Mouse (Mus musculus) small intestine, adult 10 weeks (tissue): ENCODE measurements around the gene Gpa33. TPM values are rescaled to one million over a fixed set of nuclear protein-coding genes. Genes with fewer than 3 reads are reported as not detected.

Experiments used
- polyA plus RNA-seq: library from polyadenylated mRNA; stranded (reverse); fragments of 350-450 nt; fragmentation: Illumina TruSeq; extraction: RNeasy Lipid Tissue Mini Kit (QIAGEN cat#74804); gene quantifications from one replicate; pipeline ENCODE4 v1.2.3, GENCODE M21; 2014; ENCODE audit warnings: low replicate concordance

Gpa33 gene
- polyA plus RNA-seq = 88.6 TPM

DNA sequence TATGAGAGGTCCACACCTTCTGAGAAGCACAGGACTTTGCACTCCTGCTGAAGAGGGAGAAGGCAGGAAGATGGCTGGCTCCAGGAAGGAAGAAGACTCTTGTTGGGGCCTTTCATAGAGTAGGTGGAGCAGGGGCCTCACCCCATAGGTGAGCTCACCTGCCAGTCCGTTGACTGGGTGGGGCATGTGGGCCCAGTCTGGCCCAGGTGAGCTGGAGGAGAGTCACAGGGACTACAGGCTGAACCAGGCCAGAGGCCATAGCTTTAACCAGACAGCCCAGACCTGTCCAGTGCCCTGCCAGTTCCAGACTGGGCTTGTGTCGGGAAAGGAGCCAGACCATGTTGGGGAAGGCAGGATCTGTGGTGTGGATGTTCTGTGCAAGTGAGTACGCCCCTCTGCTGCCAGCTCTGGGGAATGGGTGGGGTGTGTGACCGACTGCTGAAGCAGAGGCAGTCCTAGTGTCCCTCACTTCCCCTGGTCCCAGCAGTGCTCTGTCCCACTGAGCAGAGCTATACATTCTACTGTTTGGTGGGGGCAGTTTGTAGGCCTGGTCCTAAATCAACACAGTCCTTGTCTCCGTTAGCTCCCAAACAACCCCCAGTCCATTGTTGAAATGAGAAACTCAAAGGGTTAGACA is at the start of gene Gpa33:
TSS of gene Gpa33 (plus strand) at position 15 of the 637 bp plus-strand sequence.

DNA sequence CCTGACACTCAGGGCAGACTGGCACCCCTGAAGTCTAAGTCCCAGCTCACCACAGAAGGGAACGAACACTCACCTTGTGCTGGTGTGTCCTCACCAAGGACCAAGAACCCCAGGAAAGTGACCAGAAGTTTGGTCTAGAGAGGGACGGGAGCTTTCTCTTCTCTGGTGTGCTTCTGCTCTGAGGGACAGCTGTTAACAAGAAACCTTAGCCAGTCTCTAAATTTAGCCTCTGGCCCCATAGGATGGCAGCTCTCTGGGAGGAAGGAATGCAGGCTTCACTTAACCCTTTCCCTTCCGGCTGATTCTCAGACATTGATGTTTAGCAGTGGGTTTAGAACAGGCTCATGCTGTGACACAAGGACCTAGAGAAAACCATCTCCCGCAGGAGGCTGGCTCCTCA is 2.3 kb upstream of the Gpa33 start, which contains the start of gene Dusp27:
TSS of gene Dusp27 (minus strand) at position 204 of the 400 bp plus-strand sequence.

Other genes with a start within 250 kb of the Gpa33 start
- gene Pou2f1, start 127.6 kb upstream of the Gpa33 start, polyA plus RNA-seq = 8.8 TPM
- gene Dusp27, start 2.3 kb upstream of the Gpa33 start, polyA plus RNA-seq = not detected
- not detected for gene Mael, start 108.5 kb downstream of the Gpa33 start, polyA plus RNA-seq
- gene Ildr2, start 123.9 kb downstream of the Gpa33 start, polyA plus RNA-seq = 0.26 TPM
- gene Tada1, start 248.9 kb downstream of the Gpa33 start, polyA plus RNA-seq = 20.5 TPM